Mouse (Mus musculus): ENCODE measurements around the gene Fkbp4.
"Not testable (repeated sequence)": the region's sequence is repeated elsewhere in the genome, so short reads cannot be mapped to it uniquely, and the experiment has no call there.

Gene Fkbp4

DNA sequence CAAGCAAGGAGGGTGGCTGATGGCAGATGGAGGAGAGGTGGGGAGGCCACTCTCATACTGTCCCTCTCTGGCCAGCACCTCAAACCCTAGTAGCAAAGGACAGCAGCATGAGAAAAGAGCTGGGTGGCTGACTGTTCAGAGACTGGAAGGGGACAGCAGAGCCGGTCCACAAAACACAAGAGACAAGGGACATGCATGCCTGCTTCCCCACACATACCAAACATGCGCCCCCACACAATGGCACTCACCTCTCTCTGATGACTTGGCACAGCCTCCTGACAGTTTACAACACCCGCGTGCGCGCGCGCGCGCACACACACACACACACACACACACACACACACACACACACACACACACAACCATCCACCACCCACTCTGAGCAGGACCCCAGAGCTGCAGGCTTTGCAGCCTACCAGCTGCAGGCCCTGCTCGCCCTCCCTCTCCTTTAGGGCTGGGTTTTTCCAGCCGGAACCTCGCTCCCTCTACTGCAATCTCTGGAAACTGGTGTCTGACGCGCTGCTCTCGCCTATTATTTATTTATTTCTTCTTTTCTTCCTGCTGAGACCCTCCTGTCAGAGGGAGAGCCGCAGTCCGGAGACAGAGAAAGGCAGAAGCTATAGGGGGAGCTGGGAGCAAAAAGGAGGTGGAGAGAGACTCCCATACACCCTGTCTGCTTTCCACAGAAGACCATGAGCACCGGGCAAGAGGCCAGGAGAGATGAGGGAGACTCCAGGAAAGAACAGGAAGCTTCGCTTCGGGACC lies 38.9 kb downstream of the Fkbp4 start:
- intact Hi-C loops (cut with DNase I) = no loop called here

DNA sequence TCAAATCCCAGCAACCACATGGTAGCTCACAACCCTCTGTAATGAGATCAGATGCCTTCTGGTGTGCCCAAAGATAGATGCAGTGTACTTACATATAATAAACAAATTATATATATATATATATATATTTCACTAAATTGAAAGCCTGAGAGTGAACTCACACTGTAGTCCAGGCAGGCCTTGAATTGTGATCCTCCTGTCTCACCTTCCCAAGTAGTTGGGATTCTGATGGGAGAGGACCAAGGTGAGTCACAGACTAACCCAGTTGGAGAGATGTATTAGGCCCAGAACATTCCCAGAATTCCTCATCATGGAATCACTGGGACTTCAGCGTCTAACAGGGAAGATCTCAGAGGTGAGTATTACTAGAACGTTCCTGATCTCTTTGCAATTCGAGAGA lies 39.5 kb downstream of the Fkbp4 start, which contains the start of gene Nrip2:
Gene Nrip2 (plus strand): TSS at position 301 of the 400 bp plus-strand sequence.
- intact Hi-C loops (cut with DNase I) = no loop called here

DNA sequence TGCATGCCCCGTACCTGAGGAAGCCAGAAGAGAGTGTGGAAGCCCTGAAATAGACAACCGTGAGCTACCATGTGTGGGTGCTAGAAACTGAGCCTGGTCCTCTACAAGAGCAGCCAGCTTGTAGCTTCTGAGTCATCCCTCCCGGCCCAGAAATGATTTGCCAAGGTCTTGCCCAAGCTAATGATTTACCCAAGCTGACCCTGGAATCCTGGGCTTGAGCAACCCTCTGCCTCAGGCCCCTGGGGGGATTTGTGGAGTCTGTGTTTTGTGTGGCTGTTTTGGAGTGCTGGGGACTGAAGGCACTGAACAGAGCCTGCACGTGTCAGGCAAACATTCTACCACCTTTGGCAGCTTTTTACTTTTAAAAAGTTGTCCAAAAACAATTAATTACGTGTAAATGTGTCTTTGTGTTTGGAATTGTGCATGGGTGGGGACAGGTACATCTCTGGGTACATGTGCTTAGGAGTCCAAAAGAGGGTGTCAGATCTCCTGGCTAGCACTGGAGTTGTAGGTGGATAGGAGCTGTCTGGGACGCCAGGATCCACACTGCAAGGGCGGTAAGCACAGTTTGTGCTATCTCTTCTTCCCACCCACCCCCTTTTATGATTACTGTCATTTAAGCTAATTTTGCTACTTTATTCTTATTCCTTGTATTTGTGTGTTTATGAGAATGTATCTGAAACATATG lies 40.8 kb downstream of the Fkbp4 start:
- intact Hi-C loops (cut with DNase I) = no loop called here

DNA sequence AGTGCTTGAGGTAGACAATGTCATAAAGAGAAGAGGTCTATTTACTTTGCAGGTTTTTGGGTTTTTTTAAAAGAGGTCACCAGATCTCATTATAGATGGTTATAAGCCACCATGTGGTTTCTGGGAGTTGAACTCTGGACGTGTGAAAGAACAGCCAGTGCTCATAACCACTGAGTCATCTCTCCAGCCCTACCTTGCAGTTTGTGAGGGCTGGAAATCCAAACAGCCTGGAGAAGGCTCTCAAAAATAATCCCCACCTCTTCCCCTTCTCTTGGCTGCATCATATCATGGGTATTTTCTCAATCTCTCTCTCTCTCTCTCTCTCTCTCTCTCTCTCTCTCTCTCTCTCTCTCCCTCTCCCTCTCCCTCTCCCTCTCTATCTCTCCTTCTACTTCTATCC lies 47.8 kb downstream of the Fkbp4 start:
- intact Hi-C loops (cut with DNase I) = no loop called here

DNA sequence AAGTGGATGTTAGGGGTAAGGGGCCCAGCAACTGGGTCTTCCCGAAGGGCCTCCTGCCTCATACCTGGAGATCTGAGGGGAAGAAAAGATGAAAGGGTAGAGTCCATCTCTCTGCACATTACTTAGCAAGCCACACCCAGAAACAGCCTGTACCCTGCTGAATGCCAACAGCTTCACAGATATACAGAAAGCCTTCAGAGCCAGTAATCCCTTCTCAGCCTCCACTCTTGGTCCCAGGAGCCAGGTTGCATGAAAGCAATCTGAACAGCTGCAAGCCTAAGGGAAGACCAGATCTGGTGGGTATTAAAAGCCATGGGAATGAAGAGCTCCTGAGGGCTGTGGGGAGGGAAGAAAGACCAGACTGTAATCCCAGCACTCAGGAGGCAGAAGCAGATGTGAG lies 49.3 kb downstream of the Fkbp4 start:
- intact Hi-C loops (cut with DNase I) = no loop called here

DNA sequence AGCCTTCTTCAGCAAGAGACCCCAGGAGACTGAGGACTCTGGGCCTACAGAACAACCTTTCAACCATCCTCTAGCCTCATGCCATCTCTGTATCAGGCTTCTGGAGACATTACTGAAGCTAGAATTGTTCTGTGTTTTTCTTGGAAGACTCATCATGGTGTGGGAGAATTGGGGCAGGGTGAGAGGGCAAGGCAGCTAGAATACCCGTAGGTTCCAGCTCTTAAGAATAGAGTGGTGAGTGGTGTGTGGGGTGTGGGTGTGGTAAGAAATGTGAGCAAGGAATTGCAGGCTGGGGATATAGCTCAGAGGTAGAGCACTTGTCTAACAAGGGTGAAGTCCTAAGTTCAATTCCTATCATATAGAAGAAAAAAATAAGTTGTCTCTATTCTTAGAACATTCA lies 53.5 kb downstream of the Fkbp4 start:
- intact Hi-C loops (cut with DNase I) = loop anchor here (2.0 kb wide), 1 partner anchor 92 kb away; no protein-coding TSS in a partner anchor

DNA sequence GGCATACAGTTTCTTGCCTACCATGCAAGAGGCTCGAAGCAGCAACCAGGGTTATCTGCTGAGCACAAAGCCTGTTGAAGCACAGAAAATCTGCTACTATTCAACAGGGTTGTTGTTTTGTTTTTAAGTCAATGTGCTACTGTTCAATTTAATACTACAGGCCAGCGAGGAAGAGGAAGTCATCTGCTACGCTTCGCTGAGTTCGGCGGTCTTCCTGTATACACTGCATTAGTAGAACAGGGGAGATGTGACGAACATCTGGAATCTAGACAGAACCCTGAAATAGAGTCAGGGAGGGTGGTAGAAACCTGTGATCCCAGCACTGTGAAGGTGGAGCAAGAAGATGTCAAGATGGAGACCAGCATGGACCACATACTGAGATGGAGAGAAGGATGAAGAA lies 54.7 kb downstream of the Fkbp4 start:
- intact Hi-C loops (cut with DNase I) = loop anchor here (2.0 kb wide), 1 partner anchor 93 kb away; no protein-coding TSS in a partner anchor

DNA sequence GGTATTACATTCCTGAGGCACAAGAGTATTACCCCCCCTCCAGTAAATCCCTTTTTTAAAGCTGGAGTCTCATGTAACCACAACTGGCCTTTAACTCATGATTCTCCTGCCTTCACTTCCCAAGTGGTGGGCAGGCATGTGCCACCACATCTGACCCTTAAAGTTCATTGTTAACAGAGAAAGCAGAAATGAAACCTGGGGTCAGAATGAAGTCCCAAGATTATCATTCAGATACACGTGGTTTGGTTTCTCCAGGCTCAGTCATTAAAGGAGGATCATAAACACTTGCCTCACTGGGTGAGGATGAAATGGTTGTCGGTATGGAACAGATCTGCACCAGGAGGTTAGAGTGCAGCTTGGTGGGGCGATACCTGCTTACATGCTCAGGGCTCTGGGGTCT lies 57.2 kb downstream of the Fkbp4 start:
- intact Hi-C loops (cut with DNase I) = no loop called here

DNA sequence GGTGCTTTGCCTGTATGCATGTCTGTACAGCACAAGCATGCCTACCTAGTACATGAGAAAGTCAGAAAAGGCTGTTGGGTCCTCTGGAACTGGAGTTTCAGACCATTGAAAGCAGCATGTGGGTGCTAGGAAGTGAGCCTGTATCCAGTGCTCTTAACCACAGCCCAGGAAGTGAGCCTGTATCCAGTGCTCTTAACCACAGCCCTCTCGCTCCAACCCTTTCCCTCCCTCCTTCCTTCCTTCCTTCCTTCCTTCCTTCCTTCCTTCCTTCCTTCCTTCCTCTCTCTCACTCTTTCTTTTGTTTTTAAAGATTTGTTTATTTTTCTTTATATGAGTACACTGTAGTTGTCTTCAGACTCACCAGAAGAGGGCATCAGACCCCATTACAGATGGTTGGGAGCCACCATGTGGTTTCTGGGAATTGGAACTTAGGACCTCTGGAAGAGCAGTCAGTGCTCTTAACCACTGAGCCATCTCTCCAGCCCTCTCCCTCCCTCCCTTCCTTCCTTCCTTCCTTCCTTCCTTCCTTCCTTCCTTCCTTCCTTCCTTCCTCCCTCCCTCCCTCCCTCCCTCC lies 57.8 kb downstream of the Fkbp4 start:
- intact Hi-C loops (cut with DNase I) = not testable (repeated sequence)
